In the genomic region with DNA sequence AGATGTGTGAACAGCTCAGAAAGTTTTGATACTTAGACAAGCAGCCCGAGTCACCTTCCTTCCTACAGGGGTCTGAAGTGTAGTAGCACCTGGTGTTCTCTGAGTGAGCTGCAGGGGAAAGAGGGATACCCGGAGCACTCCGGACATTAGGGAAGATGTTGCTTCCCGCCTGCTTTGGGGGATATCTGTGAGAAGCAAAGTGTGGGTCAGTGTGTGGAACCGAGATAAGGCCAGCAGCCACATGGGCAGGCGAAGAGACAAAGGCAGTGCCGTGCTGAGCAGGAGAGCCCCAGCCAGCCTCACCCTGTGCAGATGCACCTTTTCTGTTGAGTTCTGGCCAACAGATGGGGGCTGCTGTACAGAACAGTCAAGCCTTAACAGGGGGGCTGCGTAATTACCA, we compare ENCODE assay signal across 17 mouse cellular contexts. TPM values are rescaled to one million over a fixed set of nuclear protein-coding genes. Genes with fewer than 3 reads are reported as not detected.
DNase-seq lines count a peak whose midpoint lies in the region; ATAC-seq lines count a peak whose summit lies in the region.
"Had no signal": no experiment of that assay in that cellular context is flagged by ENCODE, and none has a peak within 500 bp of the region (broad histone marks: within the 10 kb centered on the region; RNA-seq: fewer than 3 reads in every experiment).

No protein-coding gene starts in this region.

- peak; percentile 35 for DNase-seq in embryo, embryonic 10 days (ENCODE audit: low spot score)
- no peak for DNase-seq in embryo, embryonic 10.5 days (ENCODE audit: low spot score)
- peak; percentile 60 to 71 for DNase-seq in spleen, postnatal 10 days (ENCODE audit: low spot score in 2 of 2)
- no peak for DNase-seq in spleen, adult 18-20 months
- no peak for DNase-seq in frontal cortex, postnatal 10 days (ENCODE audit: low spot score in 2 of 2)
- no peak for DNase-seq in right cerebral cortex, postnatal 36 days (ENCODE audit: low spot score in 2 of 2)
- no peak for DNase-seq in adrenal gland, postnatal 14 days
- DNase-seq: cerebellum, adult 18-20 months; embryo, embryonic 11 days; kidney, postnatal 25 days had no signal

- H3K36me3 ChIP-seq in liver, embryonic 16.5 days (ENCODE audit: control insufficient read depth, insufficient read depth), result peaks cover 25% of the 10 kb centered on the region

- H3K9ac ChIP-seq in liver, embryonic 16.5 days (ENCODE audit: low read depth, low read length), result peak overlapping the region; percentile 33
- H3K9ac ChIP-seq: heart, embryonic 15.5 days; midbrain, embryonic 12.5 days had no signal

- WGBS in liver, embryonic 16.5 days (ENCODE audit: insufficient replicate concordance), result 32% methylated on average over 8 of the region's 8 CpGs

- H3K4me2 ChIP-seq in liver, embryonic 16.5 days (ENCODE audit: low read depth, low read length), result peak overlapping the region; percentile 46
- H3K4me2 ChIP-seq: heart, embryonic 15.5 days; midbrain, embryonic 12.5 days had no signal

- peaks cover 29% of the 10 kb centered on the region for H3K4me1 ChIP-seq in liver, embryonic 16.5 days (ENCODE audit: control insufficient read depth, low read depth, low read length)
- H3K4me1 ChIP-seq: midbrain, embryonic 12.5 days had no signal

- no peaks in the 10 kb centered on the region for H3K9me3 ChIP-seq in liver, embryonic 16.5 days (replicated peaks; ENCODE audit: control insufficient read depth, low read length)
- H3K9me3 ChIP-seq: heart, embryonic 15.5 days; midbrain, embryonic 12.5 days had no signal

- no peaks in the 10 kb centered on the region for H3K27me3 ChIP-seq in liver, embryonic 16.5 days (ENCODE audit: control insufficient read depth, insufficient read depth, low read depth, low read length)
- H3K27me3 ChIP-seq: heart, embryonic 15.5 days; midbrain, embryonic 12.5 days; Patski had no signal

- H3K27ac ChIP-seq in liver, embryonic 16.5 days (ENCODE audit: low read length), result peak overlapping the region; percentile 82
- H3K27ac ChIP-seq: heart, embryonic 15.5 days; midbrain, embryonic 12.5 days had no signal

- peak; percentile 98 for ATAC-seq in liver, embryonic 16.5 days (ENCODE audit: low read depth)
- ATAC-seq: forebrain, embryonic 16.5 days; intestine, embryonic 16.5 days; Patski had no signal

- no peak overlapping the region for H3K4me3 ChIP-seq in liver, embryonic 16.5 days (ENCODE audit: low read depth, low read length)
- H3K4me3 ChIP-seq: heart, embryonic 15.5 days; midbrain, embryonic 12.5 days; myocyte had no signal

RNA-seq across cellular contexts. Expression of a gene that starts 26.1 kb away (rescaled TPM):
- polyA plus RNA-seq in liver, embryonic 16.5 days (2015; fragmentation: Nextera tagmentation; extraction: Ambion mirVana), result 14.7 and 15.1 TPM in 2 replicates
- 32.1 and 38.2 TPM in 2 replicates for total RNA-seq in adrenal gland, postnatal 14 days (2021)

RNA-seq across cellular contexts. Expression of a gene that starts 44.8 kb away (rescaled TPM):
- 35.6 and 36.7 TPM in 2 replicates for polyA plus RNA-seq in liver, embryonic 16.5 days (2015; fragmentation: Nextera tagmentation; extraction: Ambion mirVana)
- total RNA-seq in adrenal gland, postnatal 14 days (2021), result 57.6 and 62.9 TPM in 2 replicates

RNA-seq across cellular contexts. Expression of a gene that starts 45.1 kb away (rescaled TPM):
- polyA plus RNA-seq in liver, embryonic 16.5 days (2015; fragmentation: Nextera tagmentation; extraction: Ambion mirVana), result 6.7 and 8.3 TPM in 2 replicates
- 30.1 and 32.5 TPM in 2 replicates for total RNA-seq in adrenal gland, postnatal 14 days (2021)

Comparison
In these comparisons a context has a peak if more than half of its experiments do, and no peak if none do; other contexts are left out.
1. DNase-seq: peak in embryo, embryonic 10 days (single experiment) and spleen, postnatal 10 days (2 of 2); none in embryo, embryonic 10.5 days (single experiment), spleen, adult 18-20 months (0 of 2), frontal cortex, postnatal 10 days (0 of 2), right cerebral cortex, postnatal 36 days (0 of 2) and adrenal gland, postnatal 14 days (single experiment).